Mouse (Mus musculus) gastrocnemius, postnatal 25 days (tissue): ENCODE results near the gene Fryl. TPM values are rescaled to one million over a fixed set of nuclear protein-coding genes. Genes with fewer than 3 reads are reported as not detected.

Source experiments
- DNase-seq: peaks from one replicate; pipeline ENCODE4 v3.0.0; 2022
- total RNA-seq, 2 experiments: library from RNA; stranded (reverse); gene quantifications; 1 replicate in 1 of 2; 2 replicates in 1 of 2; pipeline ENCODE4 v1.2.3; 2021

The Fryl gene
- total RNA-seq, 2 experiments from 2014 or later, result 14.6 to 15.2 TPM

GRCm38 (mm10) chr5:73221826-73222225 is 34.6 kb downstream of the Fryl start:
- no peak for DNase-seq

GRCm38 (mm10) chr5:73219716-73220115 is 36.7 kb downstream of the Fryl start:
- no peak for DNase-seq

- DNase-seq, result no peak
Observed at GRCm38 (mm10) chr5:73218065-73218464, 38.4 kb downstream of the Fryl start.

- DNase-seq, result no peak
Observed at GRCm38 (mm10) chr5:73217116-73217515, 39.3 kb downstream of the Fryl start.

- no peak for DNase-seq
Observed at GRCm38 (mm10) chr5:73216014-73216413, 40.4 kb downstream of the Fryl start.

- DNase-seq, result no peak
Observed at GRCm38 (mm10) chr5:73212446-73212845, 44.0 kb downstream of the Fryl start.

- no peak for DNase-seq
Observed at GRCm38 (mm10) chr5:73211961-73212360, 44.5 kb downstream of the Fryl start.

GRCm38 (mm10) chr5:73210971-73211315 is 45.5 kb downstream of the Fryl start:
- no peak for DNase-seq

- DNase-seq, result no peak
Observed at GRCm38 (mm10) chr5:73210127-73210970, 46.1 kb downstream of the Fryl start.

- no peak for DNase-seq
Observed at GRCm38 (mm10) chr5:73209201-73210096, 47.0 kb downstream of the Fryl start.

- no peak for DNase-seq
Observed at GRCm38 (mm10) chr5:73208645-73209044, 47.8 kb downstream of the Fryl start.

- DNase-seq, result no peak
Observed at GRCm38 (mm10) chr5:73206722-73207121, 49.7 kb downstream of the Fryl start.

GRCm38 (mm10) chr5:73205996-73206629 is 50.3 kb downstream of the Fryl start:
- no peak for DNase-seq

GRCm38 (mm10) chr5:73205050-73205449 is 51.4 kb downstream of the Fryl start:
- DNase-seq, result no peak

GRCm38 (mm10) chr5:73202498-73202897 is 53.9 kb downstream of the Fryl start:
- DNase-seq, result no peak

- no peak for DNase-seq
Observed at GRCm38 (mm10) chr5:73202077-73202476, 54.3 kb downstream of the Fryl start.

GRCm38 (mm10) chr5:73200387-73201384 is 55.7 kb downstream of the Fryl start:
- DNase-seq, result no peak

GRCm38 (mm10) chr5:73199586-73199985 is 56.8 kb downstream of the Fryl start:
- no peak for DNase-seq

- no peak for DNase-seq
Observed at GRCm38 (mm10) chr5:73198690-73199089, 57.7 kb downstream of the Fryl start.

GRCm38 (mm10) chr5:73197796-73198195 is 58.6 kb downstream of the Fryl start:
- no peak for DNase-seq

GRCm38 (mm10) chr5:73194740-73195139 is 61.7 kb downstream of the Fryl start:
- no peak for DNase-seq
